Mouse (Mus musculus): ENCODE results near the gene Rtl5. TPM values are rescaled to one million over a fixed set of nuclear protein-coding genes. Genes with fewer than 3 reads are reported as not detected.

Rtl5 gene
- polyA plus RNA-seq, 1 experiment from 2014 or later, result 0.55 TPM

DNA sequence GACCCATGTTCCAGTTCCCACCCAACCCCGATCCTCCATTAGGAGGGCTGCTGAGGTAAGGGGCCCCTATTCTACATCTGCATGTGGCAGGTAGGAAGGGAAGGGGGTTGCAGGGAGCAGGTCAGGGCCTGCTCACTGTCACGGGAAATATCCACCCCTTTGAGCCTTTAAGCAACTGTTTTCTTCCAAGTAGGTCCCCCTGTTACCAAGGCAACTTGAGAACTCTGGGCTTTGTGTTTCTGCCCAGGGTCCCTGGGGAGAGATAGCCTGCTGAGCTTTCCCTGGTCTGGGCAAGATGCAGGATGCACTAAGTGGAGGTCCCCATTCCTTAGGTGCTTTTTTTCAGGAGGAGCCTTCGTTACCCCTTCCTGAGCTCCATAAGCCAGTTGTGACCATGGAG is 7.0 kb downstream of the Rtl5 start:
- no peak for ATAC-seq (ENCODE audit: insufficient number of reproducible peaks, insufficient read depth, low FRiP score, low read depth)

DNA sequence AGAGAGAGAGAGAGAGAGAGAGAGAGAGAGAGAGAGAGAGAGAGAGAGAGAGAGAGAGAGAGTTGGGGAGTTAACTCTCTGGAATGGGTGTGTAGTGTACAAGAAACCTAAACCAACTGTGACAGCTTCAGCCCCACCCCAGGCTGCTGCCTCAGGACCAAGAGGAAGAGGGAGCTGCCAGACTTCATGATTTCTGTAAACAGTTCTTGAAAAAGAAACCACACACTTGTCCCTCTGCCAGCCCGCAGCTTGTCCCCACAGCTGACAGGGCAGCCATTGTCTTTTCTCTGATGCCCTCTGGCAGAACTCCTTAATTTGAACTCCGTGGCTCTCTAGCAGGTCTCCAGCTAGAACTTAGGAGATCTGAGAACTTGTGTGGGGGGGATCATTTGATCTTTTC is 10.2 kb downstream of the Rtl5 start:
- H3K36me3 ChIP-seq (ENCODE audit: control insufficient read depth, insufficient read depth, low read length), result no peaks in the 10 kb centered on the region
- no peak overlapping the region for H3K9ac ChIP-seq (ENCODE audit: low read length)
- H3K27ac ChIP-seq (replicated peaks in 1 of 2; ENCODE audit: control insufficient read depth in 1 of 2, insufficient read depth in 1 of 2, low read depth in 2 of 2, low read length in 2 of 2), result no peak overlapping the region
- H3K4me2 ChIP-seq (ENCODE audit: low read length), result no peak overlapping the region
- no peak overlapping the region for H3K4me3 ChIP-seq (ENCODE audit: control insufficient read depth in 1 of 2, insufficient read depth in 1 of 2, low read depth in 1 of 2, low read length in 2 of 2)
- no peaks in the 10 kb centered on the region for H3K27me3 ChIP-seq (ENCODE audit: control insufficient read depth, insufficient read depth, low read length)
- H3K9me3 ChIP-seq (ENCODE audit: control insufficient read depth, low read length), result no peaks in the 10 kb centered on the region
- peaks cover 5 to 8% of the 10 kb centered on the region in 2 experiments for H3K4me1 ChIP-seq (ENCODE audit: control insufficient read depth in 2 of 2, insufficient read depth in 2 of 2, low read length in 2 of 2)
- WGBS, result 37% methylated on average over 2 of the region's 2 CpGs
- ATAC-seq (ENCODE audit: insufficient number of reproducible peaks, insufficient read depth, low FRiP score, low read depth), result no peak

More for the DNA sequence above, 7.0 kb downstream of the Rtl5 start:
- Histone ChIP-seq H3K4me3 (ENCODE audit: control insufficient read depth in 1 of 2, insufficient read depth in 1 of 2, low read depth in 1 of 2, low read length in 2 of 2) (no peak overlapping the region), H3K4me1 (ENCODE audit: control insufficient read depth in 2 of 2, insufficient read depth in 2 of 2, low read length in 2 of 2) (peaks cover 5 to 10% of the 10 kb centered on the region in 2 experiments), H3K9ac (ENCODE audit: low read length) (no peak overlapping the region), H3K9me3 (ENCODE audit: control insufficient read depth, low read length) (no peaks in the 10 kb centered on the region), H3K27ac (replicated peaks in 1 of 2; ENCODE audit: control insufficient read depth in 1 of 2, insufficient read depth in 1 of 2, low read depth in 2 of 2, low read length in 2 of 2) (no peak overlapping the region), H3K36me3 (ENCODE audit: control insufficient read depth, insufficient read depth, low read length) (no peaks in the 10 kb centered on the region), H3K4me2 (ENCODE audit: low read length) (no peak overlapping the region), H3K27me3 (ENCODE audit: control insufficient read depth, insufficient read depth, low read length) (no peaks in the 10 kb centered on the region)
- WGBS, result 50% methylated on average over 3 of the region's 3 CpGs

DNA sequence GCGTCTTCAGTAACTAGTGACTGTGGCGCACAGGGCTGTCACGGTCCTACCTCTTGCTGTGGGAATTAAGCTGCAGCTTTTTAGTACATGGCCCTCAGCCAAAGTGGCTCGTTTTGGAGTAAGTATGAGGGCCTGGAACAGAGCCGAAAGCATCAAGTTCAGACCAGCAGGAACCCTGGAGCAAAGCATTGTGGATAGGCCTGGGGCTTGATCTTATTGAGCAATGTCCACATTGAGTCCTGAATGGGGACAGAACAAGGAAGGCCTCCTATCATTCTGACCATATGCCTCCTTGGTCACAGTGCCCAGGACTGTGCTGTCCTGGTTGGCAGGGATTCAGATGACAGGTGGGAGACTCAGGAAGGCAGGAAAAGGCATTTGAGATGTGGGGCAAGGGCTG is 10.9 kb downstream of the Rtl5 start:
- no peak overlapping the region for H3K4me3 ChIP-seq (ENCODE audit: control insufficient read depth in 1 of 2, insufficient read depth in 1 of 2, low read depth in 1 of 2, low read length in 2 of 2)
- no peak overlapping the region for H3K4me2 ChIP-seq (ENCODE audit: low read length)
- no peak overlapping the region for H3K27ac ChIP-seq (replicated peaks in 1 of 2; ENCODE audit: control insufficient read depth in 1 of 2, insufficient read depth in 1 of 2, low read depth in 2 of 2, low read length in 2 of 2)
- H3K9ac ChIP-seq (ENCODE audit: low read length), result no peak overlapping the region
- H3K9me3 ChIP-seq (ENCODE audit: control insufficient read depth, low read length), result no peaks in the 10 kb centered on the region
- WGBS, result 61% methylated on average over 5 of the region's 5 CpGs
- no peak for ATAC-seq (ENCODE audit: insufficient number of reproducible peaks, insufficient read depth, low FRiP score, low read depth)
- no peaks in the 10 kb centered on the region for H3K36me3 ChIP-seq (ENCODE audit: control insufficient read depth, insufficient read depth, low read length)
- H3K27me3 ChIP-seq (ENCODE audit: control insufficient read depth, insufficient read depth, low read length), result no peaks in the 10 kb centered on the region
- H3K4me1 ChIP-seq (ENCODE audit: control insufficient read depth in 2 of 2, insufficient read depth in 2 of 2, low read length in 2 of 2), result peaks cover 5 to 6% of the 10 kb centered on the region in 2 experiments

DNA sequence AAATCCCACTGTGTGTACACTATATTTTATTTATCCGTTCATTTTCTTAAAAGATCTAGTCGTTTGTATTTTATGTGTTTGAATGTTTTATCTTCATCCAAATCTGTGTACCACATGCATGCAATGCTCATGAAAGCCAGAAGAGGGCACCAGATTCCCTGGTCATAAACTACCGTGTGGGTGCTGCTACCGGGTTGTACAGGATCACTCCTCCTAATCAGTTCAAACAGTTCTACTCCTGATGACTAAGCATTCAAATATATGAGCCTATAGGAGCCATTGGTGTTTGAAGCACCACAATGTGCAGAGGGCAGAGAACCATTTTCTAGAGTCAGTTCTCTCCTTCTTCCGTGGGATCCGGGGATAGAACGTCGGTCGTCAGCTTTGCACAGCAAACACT is 11.7 kb downstream of the Rtl5 start:
- Histone ChIP-seq H3K27me3 (ENCODE audit: control insufficient read depth, insufficient read depth, low read length) (no peaks in the 10 kb centered on the region), H3K27ac (replicated peaks in 1 of 2; ENCODE audit: control insufficient read depth in 1 of 2, insufficient read depth in 1 of 2, low read depth in 2 of 2, low read length in 2 of 2) (no peak overlapping the region), H3K4me1 (ENCODE audit: control insufficient read depth in 2 of 2, insufficient read depth in 2 of 2, low read length in 2 of 2) (peaks cover 5 to 6% of the 10 kb centered on the region in 2 experiments), H3K36me3 (ENCODE audit: control insufficient read depth, insufficient read depth, low read length) (no peaks in the 10 kb centered on the region), H3K9ac (ENCODE audit: low read length) (no peak overlapping the region), H3K4me3 (ENCODE audit: control insufficient read depth in 1 of 2, insufficient read depth in 1 of 2, low read depth in 1 of 2, low read length in 2 of 2) (no peak overlapping the region), H3K4me2 (ENCODE audit: low read length) (no peak overlapping the region), H3K9me3 (ENCODE audit: control insufficient read depth, low read length) (no peaks in the 10 kb centered on the region)
- 61% methylated on average over 9 of the region's 9 CpGs for WGBS
- no peak for ATAC-seq (ENCODE audit: insufficient number of reproducible peaks, insufficient read depth, low FRiP score, low read depth)

DNA sequence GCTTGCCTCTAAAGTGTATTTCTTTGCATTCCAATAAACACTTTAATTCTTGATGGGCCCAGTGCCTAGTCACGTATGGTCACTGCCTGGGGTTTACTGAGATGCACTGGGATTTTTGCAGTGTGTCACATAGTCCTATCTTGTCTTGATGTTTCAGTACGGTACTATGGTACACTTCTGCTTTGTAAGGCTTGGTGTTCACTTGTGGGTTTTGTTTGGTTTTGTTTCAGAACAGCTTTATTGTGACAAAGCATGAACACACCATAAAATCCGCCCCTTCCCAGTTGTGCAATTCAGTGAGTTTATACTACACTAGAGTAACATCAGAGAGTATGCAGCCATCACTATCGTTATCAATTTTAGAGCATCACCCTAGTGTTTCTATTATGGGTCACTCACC is 17.1 kb downstream of the Rtl5 start:
- H3K9me3 ChIP-seq (ENCODE audit: control insufficient read depth, low read length), result no peaks in the 10 kb centered on the region
- WGBS, result 86% methylated on average over 4 of the region's 4 CpGs
- no peak overlapping the region for H3K9ac ChIP-seq (ENCODE audit: low read length)
- no peak for ATAC-seq (ENCODE audit: insufficient number of reproducible peaks, insufficient read depth, low FRiP score, low read depth)
- H3K4me3 ChIP-seq (ENCODE audit: control insufficient read depth in 1 of 2, insufficient read depth in 1 of 2, low read depth in 1 of 2, low read length in 2 of 2), result no peak overlapping the region
- 0 out of 2 replicates have a peak, but pooled peaks cover 3% of the 10 kb centered on the region for H3K36me3 ChIP-seq (ENCODE audit: control insufficient read depth, insufficient read depth, low read length)
- H3K27ac ChIP-seq (replicated peaks in 1 of 2; ENCODE audit: control insufficient read depth in 1 of 2, insufficient read depth in 1 of 2, low read depth in 2 of 2, low read length in 2 of 2), result no peak overlapping the region
- no peaks in the 10 kb centered on the region for H3K27me3 ChIP-seq (ENCODE audit: control insufficient read depth, insufficient read depth, low read length)
- no peak overlapping the region for H3K4me2 ChIP-seq (ENCODE audit: low read length)
- H3K4me1 ChIP-seq (ENCODE audit: control insufficient read depth in 2 of 2, insufficient read depth in 2 of 2, low read length in 2 of 2), result no peaks in the 10 kb centered on the region

DNA sequence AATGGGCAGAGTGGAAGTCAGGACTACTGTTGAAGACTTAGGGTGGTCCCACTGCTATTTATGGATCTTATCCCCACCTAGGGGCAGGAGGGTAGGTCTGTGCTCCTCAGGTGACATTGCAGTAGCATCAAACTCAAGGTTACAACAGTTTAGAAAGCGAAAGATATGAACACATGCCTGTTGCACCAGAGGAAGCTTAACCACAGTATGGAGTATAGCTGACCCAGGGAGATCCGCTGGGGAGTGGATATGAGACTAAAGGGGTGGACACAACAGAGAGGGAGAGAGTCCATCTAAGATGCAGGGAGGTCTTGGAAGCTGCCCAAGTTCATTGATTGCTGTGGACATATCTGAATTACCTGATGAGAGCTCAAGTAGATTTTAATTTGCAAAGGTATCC is 17.7 kb downstream of the Rtl5 start:
- Histone ChIP-seq H3K9ac (ENCODE audit: low read length) (no peak overlapping the region), H3K4me2 (ENCODE audit: low read length) (no peak overlapping the region), H3K27ac (replicated peaks in 1 of 2; ENCODE audit: control insufficient read depth in 1 of 2, insufficient read depth in 1 of 2, low read depth in 2 of 2, low read length in 2 of 2) (no peak overlapping the region), H3K9me3 (ENCODE audit: control insufficient read depth, low read length) (no peaks in the 10 kb centered on the region), H3K36me3 (ENCODE audit: control insufficient read depth, insufficient read depth, low read length) (0 out of 2 replicates have a peak, but pooled peaks cover 3% of the 10 kb centered on the region), H3K4me3 (ENCODE audit: control insufficient read depth in 1 of 2, insufficient read depth in 1 of 2, low read depth in 1 of 2, low read length in 2 of 2) (no peak overlapping the region), H3K27me3 (ENCODE audit: control insufficient read depth, insufficient read depth, low read length) (no peaks in the 10 kb centered on the region), H3K4me1 (ENCODE audit: control insufficient read depth in 2 of 2, insufficient read depth in 2 of 2, low read length in 2 of 2) (no peaks in the 10 kb centered on the region)
- 90% methylated on average over 2 of the region's 2 CpGs for WGBS
- ATAC-seq (ENCODE audit: insufficient number of reproducible peaks, insufficient read depth, low FRiP score, low read depth), result no peak

DNA sequence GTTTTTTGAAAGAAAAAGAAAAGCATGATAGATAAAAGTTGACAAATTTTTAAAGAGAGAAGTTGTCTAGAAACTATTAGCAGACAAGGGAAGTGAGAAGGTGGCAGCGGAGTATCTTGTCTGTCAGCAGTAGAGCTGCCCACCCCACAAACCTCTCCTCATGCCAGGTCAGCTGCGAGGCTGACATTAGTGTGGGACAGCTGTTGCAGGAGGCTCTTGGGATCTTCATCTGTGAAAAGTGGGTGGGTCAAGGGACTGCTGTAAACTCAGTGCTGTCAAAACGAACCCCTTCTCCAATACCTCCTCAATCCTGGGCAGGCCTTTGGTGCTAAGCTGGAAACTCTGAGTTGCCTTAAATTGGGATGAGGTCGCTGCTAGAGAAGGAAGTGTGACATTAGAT is 19.9 kb downstream of the Rtl5 start:
- Histone ChIP-seq H3K4me1 (ENCODE audit: control insufficient read depth in 2 of 2, insufficient read depth in 2 of 2, low read length in 2 of 2) (no peaks in the 10 kb centered on the region), H3K27ac (replicated peaks in 1 of 2; ENCODE audit: control insufficient read depth in 1 of 2, insufficient read depth in 1 of 2, low read depth in 2 of 2, low read length in 2 of 2) (no peak overlapping the region), H3K9me3 (ENCODE audit: control insufficient read depth, low read length) (no peaks in the 10 kb centered on the region), H3K4me2 (ENCODE audit: low read length) (no peak overlapping the region), H3K4me3 (ENCODE audit: control insufficient read depth in 1 of 2, insufficient read depth in 1 of 2, low read depth in 1 of 2, low read length in 2 of 2) (no peak overlapping the region), H3K9ac (ENCODE audit: low read length) (no peak overlapping the region), H3K36me3 (ENCODE audit: control insufficient read depth, insufficient read depth, low read length) (0 out of 2 replicates have a peak, but pooled peaks cover 3% of the 10 kb centered on the region), H3K27me3 (ENCODE audit: control insufficient read depth, insufficient read depth, low read length) (no peaks in the 10 kb centered on the region)
- ATAC-seq (ENCODE audit: insufficient number of reproducible peaks, insufficient read depth, low FRiP score, low read depth), result no peak
- WGBS, result 64% methylated on average over 4 of the region's 4 CpGs

DNA sequence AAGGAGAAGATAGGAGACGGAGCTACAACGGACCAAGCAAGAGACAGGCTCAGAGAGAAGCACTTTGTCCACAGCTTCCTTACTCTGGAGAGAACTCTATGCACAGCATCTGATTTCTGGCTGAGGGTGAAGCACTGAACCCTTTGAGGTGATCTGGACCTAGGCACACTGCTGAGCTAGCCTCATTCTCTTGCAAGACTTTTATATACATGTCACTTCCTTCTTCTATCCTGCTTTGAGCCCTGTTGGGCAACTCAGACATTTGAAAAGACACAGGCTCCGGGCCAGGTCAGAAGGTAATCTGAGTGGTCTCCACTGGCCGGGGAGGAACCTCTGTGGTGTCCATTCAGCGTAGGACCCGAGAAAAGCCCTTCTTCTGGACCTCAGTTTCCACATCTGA is 20.6 kb downstream of the Rtl5 start:
- no peaks in the 10 kb centered on the region for H3K9me3 ChIP-seq (ENCODE audit: control insufficient read depth, low read length)
- ATAC-seq (ENCODE audit: insufficient number of reproducible peaks, insufficient read depth, low FRiP score, low read depth), result no peak
- no peak overlapping the region for H3K4me3 ChIP-seq (ENCODE audit: control insufficient read depth in 1 of 2, insufficient read depth in 1 of 2, low read depth in 1 of 2, low read length in 2 of 2)
- no peak overlapping the region for H3K27ac ChIP-seq (replicated peaks in 1 of 2; ENCODE audit: control insufficient read depth in 1 of 2, insufficient read depth in 1 of 2, low read depth in 2 of 2, low read length in 2 of 2)
- H3K4me1 ChIP-seq (ENCODE audit: control insufficient read depth in 2 of 2, insufficient read depth in 2 of 2, low read length in 2 of 2), result no peaks in the 10 kb centered on the region
- H3K9ac ChIP-seq (ENCODE audit: low read length), result no peak overlapping the region
- WGBS, result 73% methylated on average over 6 of the region's 6 CpGs
- H3K36me3 ChIP-seq (ENCODE audit: control insufficient read depth, insufficient read depth, low read length), result 0 out of 2 replicates have a peak, but pooled peaks cover 3% of the 10 kb centered on the region
- H3K27me3 ChIP-seq (ENCODE audit: control insufficient read depth, insufficient read depth, low read length), result no peaks in the 10 kb centered on the region
- no peak overlapping the region for H3K4me2 ChIP-seq (ENCODE audit: low read length)
